Mouse (Mus musculus) B cell, adult 62 days (primary cell): Measurements from ENCODE around the gene Syt5. TPM values are rescaled to one million over a fixed set of nuclear protein-coding genes. Genes with fewer than 3 reads are reported as not detected.

Experiments
- total RNA-seq: library from RNA; stranded (reverse); gene quantifications from 4 replicates; pipeline ENCODE4 v1.2.4, GENCODE M21; 2023

The Syt5 gene
- total RNA-seq, result 1.2 TPM in 1 of 4 replicates, not detected in the others

GRCm38 (mm10) chr7:4547221-4547641 lies at the start of gene Syt5:
Gene Syt5, minus strand, starts transcription at chr7:4547541.

GRCm38 (mm10) chr7:4532005-4532729 lies 15.2 kb downstream of the Syt5 start, which contains the start of gene Dnaaf3:
Gene Dnaaf3, minus strand, starts transcription at chr7:4532453.

GRCm38 (mm10) chr7:4524212-4524922 lies 23.0 kb downstream of the Syt5 start, which contains the start of gene Tnni3:
Gene Tnni3, minus strand, starts transcription at chr7:4524229.

GRCm38 (mm10) chr7:4516332-4517050 lies 30.9 kb downstream of the Syt5 start, which contains the start of gene Tnnt1:
Gene Tnnt1, minus strand, starts transcription at chr7:4516382.

GRCm38 (mm10) chr7:4501558-4502397 lies 45.6 kb downstream of the Syt5 start, which contains the start of gene Ppp1r12c:
Gene Ppp1r12c, minus strand, starts transcription at chr7:4501680.

Other genes with a start within 250 kb of the Syt5 start
- 0.40 to 1.1 TPM (median 0.66 TPM) in 4 replicates for gene Ncr1, start 209.8 kb downstream of the Syt5 start, total RNA-seq
- 0.13 TPM in 1 of 4 replicates, not detected in the others for gene Gp6, start 149.8 kb downstream of the Syt5 start, total RNA-seq
- 8.5 to 10.2 TPM (median 9.3 TPM) in 4 replicates for gene Rdh13, start 101.9 kb downstream of the Syt5 start, total RNA-seq
- gene Eps8l1, start 86.9 kb downstream of the Syt5 start, total RNA-seq, result 17.0 to 42.8 TPM (median 33.0 TPM) in 4 replicates
- 243 to 274 TPM (median 259 TPM) in 4 replicates for gene Ppp1r12c, start 45.9 kb downstream of the Syt5 start, total RNA-seq
- not detected in 4 replicates for gene Tnnt1, start 31.2 kb downstream of the Syt5 start, total RNA-seq
- 1.5 TPM in 1 of 4 replicates, not detected in the others for gene Tnni3, start 23.3 kb downstream of the Syt5 start, total RNA-seq
- 0.24 to 0.26 TPM (median 0.25 TPM) in 3 of 4 replicates, not detected in the other for gene Dnaaf3, start 15.1 kb downstream of the Syt5 start, total RNA-seq
- gene Ptprh, start 56.5 kb upstream of the Syt5 start, total RNA-seq, result 0.16 TPM in 1 of 4 replicates, not detected in the others
- 50.2 to 57.5 TPM (median 54.8 TPM) in 4 replicates for gene Tmem86b, start 83.9 kb upstream of the Syt5 start, total RNA-seq
- 264 to 268 TPM (median 267 TPM) in 4 replicates for gene Ppp6r1, start 111.5 kb upstream of the Syt5 start, total RNA-seq
- gene Hspbp1, start 137.5 kb upstream of the Syt5 start, total RNA-seq, result 73.6 to 82.3 TPM (median 79.6 TPM) in 4 replicates
- gene Brsk1, start 143.1 kb upstream of the Syt5 start, total RNA-seq, result not detected in 4 replicates
- gene Tmem150b, start 177.7 kb upstream of the Syt5 start, total RNA-seq, result 1.5 to 4.0 TPM (median 3.0 TPM) in 4 replicates
- gene Kmt5c, start 192.6 kb upstream of the Syt5 start, total RNA-seq, result 87.1 to 92.8 TPM (median 91.8 TPM) in 4 replicates
- 1.3 to 5.4 TPM (median 4.0 TPM) in 4 replicates for gene Cox6b2, start 205.6 kb upstream of the Syt5 start, total RNA-seq
- not detected in 4 replicates for gene Fam71e2, start 223.8 kb upstream of the Syt5 start, total RNA-seq
- gene Il11, start 235.3 kb upstream of the Syt5 start, total RNA-seq, result not detected in 4 replicates
- not detected in 4 replicates for gene Tmem190, start 235.4 kb upstream of the Syt5 start, total RNA-seq
- 1.8 to 2.7 TPM (median 2.4 TPM) in 4 replicates for gene Tmem238, start 242.1 kb upstream of the Syt5 start, total RNA-seq
- gene Rpl28, start 245.3 kb upstream of the Syt5 start, total RNA-seq, result 1,788 to 1,881 TPM (median 1,825 TPM) in 4 replicates